Mouse (Mus musculus): Measurements from ENCODE around the gene Sox13. TPM values are rescaled to one million over a fixed set of nuclear protein-coding genes. Genes with fewer than 3 reads are reported as not detected.

The Sox13 gene
- total and polyA plus RNA-seq, 3 experiments, result 14.5 to 24.1 (median 18.0) TPM

GRCm38 (mm10) chr1:133431133-133431532, 7.0 kb upstream of the Sox13 start:
- no peak for DNase-seq

GRCm38 (mm10) chr1:133424547-133425140, 467 bp upstream of the Sox13 start:
- DNase-seq, result no peak

- DNase-seq, result no peak
Observed at GRCm38 (mm10) chr1:133423166-133423542, 1.0 kb downstream of the Sox13 start.

- DNase-seq, result peak; percentile 56
Observed at GRCm38 (mm10) chr1:133422615-133423161, 1.5 kb downstream of the Sox13 start.

- DNase-seq, result no peak
Observed at GRCm38 (mm10) chr1:133421975-133422570, 2.1 kb downstream of the Sox13 start.

- no peak for DNase-seq
Observed at GRCm38 (mm10) chr1:133421061-133421460, 3.1 kb downstream of the Sox13 start.

GRCm38 (mm10) chr1:133420491-133420890, 3.7 kb downstream of the Sox13 start:
- DNase-seq, result no peak

- no peak for DNase-seq
Observed at GRCm38 (mm10) chr1:133419178-133419834, 4.9 kb downstream of the Sox13 start.

GRCm38 (mm10) chr1:133418164-133418800, 5.9 kb downstream of the Sox13 start:
- DNase-seq, result peak; percentile 93

- DNase-seq, result peak; percentile 32
Observed at GRCm38 (mm10) chr1:133417539-133417938, 6.6 kb downstream of the Sox13 start.

GRCm38 (mm10) chr1:133417113-133417512, 7.1 kb downstream of the Sox13 start:
- DNase-seq, result no peak

- DNase-seq, result no peak
Observed at GRCm38 (mm10) chr1:133416472-133416871, 7.7 kb downstream of the Sox13 start.

GRCm38 (mm10) chr1:133415505-133415904, 8.7 kb downstream of the Sox13 start:
- DNase-seq, result no peak

- no peak for DNase-seq
Observed at GRCm38 (mm10) chr1:133415086-133415485, 9.1 kb downstream of the Sox13 start.

- DNase-seq, result no peak
Observed at GRCm38 (mm10) chr1:133412941-133413340, 11.2 kb downstream of the Sox13 start.

GRCm38 (mm10) chr1:133411506-133412147, 12.6 kb downstream of the Sox13 start:
- DNase-seq, result no peak

- DNase-seq, result no peak
Observed at GRCm38 (mm10) chr1:133409786-133410185, 14.4 kb downstream of the Sox13 start.

- DNase-seq, result no peak
Observed at GRCm38 (mm10) chr1:133408880-133409516, 15.2 kb downstream of the Sox13 start.

- DNase-seq, result no peak
Observed at GRCm38 (mm10) chr1:133408321-133408720, 15.9 kb downstream of the Sox13 start.

GRCm38 (mm10) chr1:133407436-133407835, 16.7 kb downstream of the Sox13 start:
- no peak for DNase-seq

- no peak for DNase-seq
Observed at GRCm38 (mm10) chr1:133406614-133407013, 17.6 kb downstream of the Sox13 start.

GRCm38 (mm10) chr1:133404005-133404404, 20.2 kb downstream of the Sox13 start:
- DNase-seq, result no peak
